Mouse (Mus musculus) neural tube, embryonic 14.5 days (tissue): ENCODE data around the gene Ccdc77. TPM values are rescaled to one million over a fixed set of nuclear protein-coding genes. Genes with fewer than 3 reads are reported as not detected.

ENCODE experiments used
- ATAC-seq: fragments of 200-750 bp; cut with Nextera tagmentation; 2 replicates; pipeline ENCODE4 v1.8.0; 2017; ENCODE audit warnings: low read depth, mild to moderate bottlenecking, moderate TSS enrichment, moderate library complexity
- H3K27ac ChIP-seq: fragments of 300-500 bp; sonication (generic); 2 replicates; pipeline ENCODE4 v1.5.1; 2014; ENCODE audit warnings: low read depth, mild to moderate bottlenecking, control low read depth, low read length, moderate library complexity, mixed read lengths
- H3K27me3 ChIP-seq: fragments of 300-500 bp; sonication (generic); 2 replicates; pipeline ENCODE4 v1.6.1; 2014; ENCODE audit warnings: low read length; ENCODE audit not compliant: control insufficient read depth, insufficient read depth
- H3K36me3 ChIP-seq: fragments of 300-500 bp; sonication (generic); 2 replicates; pipeline ENCODE4 v1.6.1; 2014; ENCODE audit warnings: low read length, mixed read lengths; ENCODE audit not compliant: control insufficient read depth, insufficient read depth
- H3K4me1 ChIP-seq: fragments of 300-500 bp; sonication (generic); 2 replicates; pipeline ENCODE4 v1.6.1; 2014; ENCODE audit warnings: low read length; ENCODE audit not compliant: control insufficient read depth, insufficient read depth
- H3K4me2 ChIP-seq: fragments of 300-500 bp; sonication (generic); 2 replicates; pipeline ENCODE4 v1.6.1; 2014; ENCODE audit warnings: mild to moderate bottlenecking, low read depth, low read length, control low read depth
- H3K4me3 ChIP-seq: fragments of 300-500 bp; sonication (generic); 2 replicates; pipeline ENCODE4 v1.5.1; 2014; ENCODE audit warnings: low read depth, low read length, control low read depth, mixed read lengths
- H3K9ac ChIP-seq: fragments of 300-500 bp; sonication (generic); replicated peaks from 2 replicates; pipeline ENCODE4 v1.6.1; 2014; ENCODE audit warnings: low read depth, mild to moderate bottlenecking, control low read depth, low read length, mixed read lengths
- H3K9me3 ChIP-seq: fragments of 300-500 bp; sonication (generic); 2 replicates; pipeline ENCODE4 v1.6.1; 2016; ENCODE audit warnings: low read length; ENCODE audit not compliant: control insufficient read depth
- WGBS: fragments of 180-500 bp; shearing (Covaris S2); extraction: QIAGEN DNeasy Blood & Tissue Kit; methylation state at CpG from one replicate; pipeline ENCODE4 v1.1.7; 2014; 5-methylcytosine and 5-hydroxymethylcytosine counted together
- polyA plus RNA-seq: library from polyadenylated mRNA; unstranded; fragments of >200 nt; fragmentation: Nextera tagmentation; extraction: Ambion mirVana; gene quantifications from 2 replicates; pipeline ENCODE4 v1.2.1, GENCODE M21; 2014

Gene Ccdc77
- polyA plus RNA-seq, result 9.0 and 12.6 TPM in 2 replicates

DNA sequence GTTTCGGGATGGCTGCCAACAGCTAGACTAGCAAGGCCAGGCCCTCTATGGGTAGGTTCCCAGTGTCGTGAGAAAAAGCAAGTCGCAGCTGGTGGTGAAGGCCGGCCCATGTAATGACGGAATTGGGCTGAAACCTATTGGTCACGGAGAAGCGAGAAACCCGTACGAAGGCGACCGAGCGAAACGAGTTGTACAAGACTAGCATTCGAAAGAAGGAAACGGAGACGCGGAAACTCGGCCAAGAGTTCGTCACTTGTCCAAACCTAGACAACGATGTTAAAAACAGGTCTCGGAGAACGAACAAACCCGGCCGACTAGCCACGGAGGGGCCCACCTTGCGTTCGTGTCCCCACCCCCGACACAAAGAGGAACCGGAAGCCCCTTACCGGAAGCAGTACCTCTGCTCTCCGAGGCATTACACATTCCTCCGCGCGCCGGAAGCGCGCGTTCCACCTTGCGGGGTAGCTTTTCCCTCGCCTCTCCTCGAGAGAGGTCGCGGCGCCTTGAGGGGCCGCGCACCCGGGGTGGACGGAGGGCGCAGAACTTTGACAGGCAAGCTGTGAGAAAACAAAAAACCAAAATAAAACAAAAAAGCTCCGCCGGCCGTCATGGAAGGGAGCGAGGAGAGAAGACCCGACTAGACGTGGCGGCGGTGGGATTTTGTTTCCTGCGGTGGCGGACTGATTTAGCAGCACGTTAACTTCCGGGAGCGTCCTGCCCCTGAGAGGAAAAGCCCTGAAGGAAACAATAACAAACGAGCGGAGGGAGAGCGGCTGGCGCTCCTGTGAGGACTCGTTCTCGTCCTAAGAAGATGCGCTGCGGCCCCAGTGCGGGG, at the start of gene Ccdc77, which contains the start of gene Kdm5a:
TSS of gene Ccdc77 (minus strand) at position 687 of the 835 bp plus-strand sequence.
TSS of gene Kdm5a (plus strand) at position 437 of the 835 bp plus-strand sequence.
- H3K4me2 ChIP-seq, result peak within 1 kb of the TSS; percentile 66
- H3K4me3 ChIP-seq, result peak within 1 kb of the TSS; percentile 98
- H3K27ac ChIP-seq, result peak within 1 kb of the TSS; percentile 92
- ATAC-seq, result peak; percentile 97
- H3K9me3 ChIP-seq, result no peaks in the 10 kb centered on the region
- WGBS, result under 1% methylated on average over 71 of the region's 71 CpGs
- H3K27me3 ChIP-seq, result no peaks in the 10 kb centered on the region
- H3K36me3 ChIP-seq, result peaks cover 7% of the 10 kb centered on the region; the same call in 1 of the 2 replicates
- peak within 1 kb of the TSS; percentile 91 for H3K9ac ChIP-seq
- peaks cover 12% of the 10 kb centered on the region for H3K4me1 ChIP-seq

DNA sequence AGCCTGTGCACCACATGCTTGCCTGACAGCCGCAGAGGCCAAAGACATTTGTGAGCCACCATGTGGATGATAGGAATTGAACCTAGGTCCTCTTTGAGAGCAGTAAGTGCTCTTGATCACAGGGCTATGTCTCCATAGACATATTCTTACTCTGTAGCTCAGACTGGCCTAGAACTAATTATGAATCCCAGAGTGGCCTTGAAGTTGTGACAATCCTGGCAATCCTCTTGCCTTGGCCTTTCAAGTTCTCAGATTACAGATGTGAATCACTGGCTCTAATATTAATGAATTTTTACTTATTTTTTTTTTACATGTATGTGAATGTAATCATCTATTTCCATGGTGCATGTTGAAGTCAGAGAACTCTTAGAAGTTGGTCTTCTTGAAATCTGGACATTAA, 39.8 kb upstream of the Ccdc77 start:
- 97% methylated on average over 1 of the region's 1 CpGs for WGBS
- Histone ChIP-seq H3K27ac (no peak overlapping the region), H3K36me3 (peaks cover 55% of the 10 kb centered on the region)

DNA sequence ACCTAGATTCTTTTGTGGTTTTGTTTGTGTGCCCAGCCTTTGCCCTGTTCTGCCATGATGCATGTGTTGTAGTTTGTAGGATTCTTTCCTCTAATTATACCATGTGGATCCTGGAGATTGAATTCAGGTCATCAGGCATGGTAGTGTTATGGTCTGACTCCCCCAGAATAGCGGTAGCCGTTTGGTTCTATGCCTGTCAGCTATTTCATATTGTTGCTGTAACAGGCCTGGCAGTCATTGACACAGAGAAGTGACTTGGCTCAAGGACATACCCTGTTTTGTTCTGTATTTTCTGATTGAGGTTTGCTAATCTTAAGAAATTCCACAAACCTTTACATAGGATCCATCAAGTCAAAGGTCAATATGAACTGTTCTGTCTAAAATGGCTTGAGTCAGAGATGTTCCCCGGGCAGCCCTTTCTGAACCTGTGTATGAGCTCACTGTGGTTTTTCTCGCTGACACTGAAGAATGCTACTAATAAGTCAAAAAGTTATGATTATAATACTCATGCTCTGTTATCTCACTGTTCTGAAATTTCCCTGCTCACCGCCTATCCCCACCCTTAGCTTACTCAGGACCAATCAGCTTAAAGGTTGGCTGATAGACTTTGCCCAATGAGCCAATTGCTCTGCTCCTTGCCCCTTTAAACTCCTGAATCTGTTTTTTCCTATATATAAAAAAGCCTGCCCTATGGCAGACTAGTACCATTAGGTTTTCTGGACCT, 31.6 kb upstream of the Ccdc77 start:
- WGBS, result 95% methylated on average over 5 of the region's 5 CpGs
- no peak overlapping the region for H3K4me2 ChIP-seq

More for the DNA sequence above, 39.8 kb upstream of the Ccdc77 start:
- no peak overlapping the region for H3K4me2 ChIP-seq
- ATAC-seq, result no peak
- H3K4me3 ChIP-seq, result no peak overlapping the region
- H3K27me3 ChIP-seq, result no peaks in the 10 kb centered on the region
- H3K9me3 ChIP-seq, result no peaks in the 10 kb centered on the region
- no peaks in the 10 kb centered on the region for H3K4me1 ChIP-seq
- H3K9ac ChIP-seq, result no peak overlapping the region

DNA sequence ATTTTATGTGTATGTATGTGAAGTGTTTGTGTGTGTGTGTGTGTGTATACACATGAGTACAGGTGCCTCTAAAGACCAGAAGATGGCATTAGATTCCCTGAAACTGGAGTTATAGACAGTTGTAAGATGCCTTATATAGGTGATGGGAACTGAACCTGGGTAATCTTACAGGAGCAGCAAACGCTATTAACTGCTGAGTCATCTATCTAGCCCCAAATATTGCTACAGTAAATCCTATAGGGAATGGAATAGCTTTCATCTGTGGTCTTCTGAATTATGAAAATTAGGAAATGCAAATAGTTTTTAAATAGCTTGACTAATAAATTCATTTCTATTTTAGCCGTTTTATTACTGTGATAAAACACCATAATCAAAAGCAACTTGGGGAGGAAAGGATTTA, 28.6 kb upstream of the Ccdc77 start:
- H3K27me3 ChIP-seq, result no peaks in the 10 kb centered on the region
- no peak overlapping the region for H3K27ac ChIP-seq
- no peak overlapping the region for H3K4me2 ChIP-seq
- ATAC-seq, result no peak
- H3K4me1 ChIP-seq, result no peaks in the 10 kb centered on the region
- WGBS, result 96% methylated on average over 2 of the region's 2 CpGs
- no peak overlapping the region for H3K4me3 ChIP-seq
- no peaks in the 10 kb centered on the region for H3K9me3 ChIP-seq
- H3K9ac ChIP-seq, result no peak overlapping the region
- peaks cover 62% of the 10 kb centered on the region for H3K36me3 ChIP-seq

More for the DNA sequence above, 31.6 kb upstream of the Ccdc77 start:
- peaks cover 60% of the 10 kb centered on the region for H3K36me3 ChIP-seq
- no peaks in the 10 kb centered on the region for H3K9me3 ChIP-seq
- no peak overlapping the region for H3K9ac ChIP-seq
- no peak overlapping the region for H3K4me3 ChIP-seq
- H3K27ac ChIP-seq, result no peak overlapping the region
- no peaks in the 10 kb centered on the region for H3K4me1 ChIP-seq
- no peak for ATAC-seq
- H3K27me3 ChIP-seq, result no peaks in the 10 kb centered on the region

GRCm38 (mm10) chr6:120390054-120390453, 25.9 kb upstream of the Ccdc77 start:
- H3K27me3 ChIP-seq, result no peaks in the 10 kb centered on the region
- WGBS, result 89% methylated on average over 3 of the region's 3 CpGs
- H3K9me3 ChIP-seq, result no peaks in the 10 kb centered on the region
- H3K27ac ChIP-seq, result no peak overlapping the region
- no peak overlapping the region for H3K4me2 ChIP-seq
- H3K9ac ChIP-seq, result no peak overlapping the region
- no peaks in the 10 kb centered on the region for H3K4me1 ChIP-seq
- no peak overlapping the region for H3K4me3 ChIP-seq
- H3K36me3 ChIP-seq, result peaks cover 44% of the 10 kb centered on the region
- ATAC-seq, result no peak

DNA sequence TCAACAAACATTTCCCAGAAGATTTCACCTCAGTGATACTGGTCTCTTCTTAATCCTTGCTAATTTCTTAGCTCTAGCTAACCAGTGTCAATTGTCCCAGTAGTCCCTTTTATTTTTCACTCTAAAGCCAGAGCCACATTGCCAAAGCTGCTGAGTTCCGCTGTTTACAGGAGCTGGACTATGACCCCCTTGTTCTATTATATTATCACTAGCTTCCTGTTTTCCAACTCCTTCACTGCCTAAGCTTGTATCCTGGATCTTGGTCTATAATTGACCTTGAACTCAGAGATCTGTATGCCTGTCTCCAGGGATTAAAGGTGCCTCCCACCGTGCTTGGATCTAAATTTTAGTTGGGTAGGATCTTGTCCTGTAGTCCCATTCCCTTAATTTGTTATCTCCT, 12.6 kb upstream of the Ccdc77 start:
- H3K27me3 ChIP-seq, result no peaks in the 10 kb centered on the region
- H3K4me1 ChIP-seq, result no peaks in the 10 kb centered on the region
- no peaks in the 10 kb centered on the region for H3K9me3 ChIP-seq
- peaks cover 60% of the 10 kb centered on the region for H3K36me3 ChIP-seq
- no peak overlapping the region for H3K27ac ChIP-seq
- no peak overlapping the region for H3K4me2 ChIP-seq
- H3K4me3 ChIP-seq, result no peak overlapping the region
- no peak for ATAC-seq
- WGBS, result 97% methylated on average over 2 of the region's 2 CpGs
- no peak overlapping the region for H3K9ac ChIP-seq

DNA sequence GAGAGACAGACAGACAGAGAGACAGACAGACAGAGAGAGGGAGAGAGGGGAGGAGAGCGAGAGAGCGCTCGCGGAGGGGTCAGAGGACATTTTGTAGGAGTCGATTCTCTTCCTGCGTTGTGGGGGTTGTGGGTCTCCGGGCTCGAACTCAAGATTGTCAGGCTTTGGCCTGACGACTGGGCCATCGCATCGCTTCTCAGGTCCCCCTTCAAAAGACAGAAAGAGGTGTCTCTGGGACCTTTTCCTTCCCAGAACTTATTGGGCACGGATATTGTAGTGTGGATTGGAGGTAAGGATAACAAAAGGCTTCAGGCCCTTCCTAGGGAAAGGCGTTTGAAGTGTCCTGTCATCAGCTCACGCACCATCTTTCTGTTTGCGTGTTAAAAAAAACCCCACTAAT, 877 bp upstream of the Ccdc77 start:
- no peaks in the 10 kb centered on the region for H3K9me3 ChIP-seq
- H3K9ac ChIP-seq, result peak overlapping the region; percentile 91
- H3K36me3 ChIP-seq, result peaks cover 18% of the 10 kb centered on the region; the same call in 1 of the 2 replicates
- no peaks in the 10 kb centered on the region for H3K27me3 ChIP-seq
- no peak overlapping the region for H3K27ac ChIP-seq
- H3K4me2 ChIP-seq, result peak overlapping the region; percentile 66
- no peak for ATAC-seq
- H3K4me3 ChIP-seq, result peak overlapping the region; percentile 98
- WGBS, result 8% methylated on average over 15 of the region's 15 CpGs
- H3K4me1 ChIP-seq, result peaks cover 12% of the 10 kb centered on the region

DNA sequence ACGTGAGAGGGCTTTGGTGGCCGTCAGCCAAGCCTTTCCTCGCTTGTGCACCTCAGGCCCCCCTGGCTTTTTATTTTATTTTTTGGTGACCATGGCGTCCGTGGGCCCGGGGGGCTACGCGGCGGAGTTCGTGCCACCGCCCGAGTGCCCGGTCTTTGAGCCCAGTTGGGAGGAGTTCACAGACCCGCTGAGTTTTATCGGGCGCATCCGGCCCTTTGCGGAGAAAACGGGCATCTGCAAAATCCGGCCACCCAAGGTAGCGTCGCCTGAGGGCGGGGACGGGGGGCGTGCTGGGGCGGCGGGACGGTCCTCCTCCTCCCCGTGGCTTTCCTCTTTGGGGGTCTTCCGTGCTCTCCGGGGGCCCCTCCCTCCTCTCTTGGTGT, 340 bp upstream of the Ccdc77 start:
- H3K4me3 ChIP-seq, result peak overlapping the region; percentile 98
- ATAC-seq, result peak; percentile 9; the same call in 1 of the 2 replicates

More for the DNA sequence above, 340 bp upstream of the Ccdc77 start:
- H3K9ac ChIP-seq, result peak overlapping the region; percentile 91
- peaks cover 12% of the 10 kb centered on the region for H3K4me1 ChIP-seq
- peaks cover 13% of the 10 kb centered on the region; the same call in 1 of the 2 replicates for H3K36me3 ChIP-seq
- no peaks in the 10 kb centered on the region for H3K9me3 ChIP-seq
- H3K27ac ChIP-seq, result peak overlapping the region; percentile 92
- H3K27me3 ChIP-seq, result no peaks in the 10 kb centered on the region
- under 1% methylated on average over 31 of the region's 31 CpGs for WGBS
- peak overlapping the region; percentile 66 for H3K4me2 ChIP-seq
